Mouse (Mus musculus) spleen, adult 2 months (tissue): ENCODE data around the gene Nrp1. TPM values are rescaled to one million over a fixed set of nuclear protein-coding genes. Genes with fewer than 3 reads are reported as not detected.

Source experiments
- DNase-seq, 2 experiments: peaks; one replicate each; pipeline versions ENCODE4 v3.0.0 to v3.0.0-alpha.2; 2012 to 2021; ENCODE audit warnings: low spot score in 2 of 2, low read depth in 1 of 2
- H3K27ac ChIP-seq: fragments of 200-500 bp; 2 replicates; pipeline ENCODE4 v1.5.1; 2012; ENCODE audit warnings: low read length, inconsistent platforms; ENCODE audit not compliant: insufficient read depth
- H3K27me3 ChIP-seq: fragments of 200-500 bp; 2 replicates; pipeline ENCODE4 v1.6.1; 2012; ENCODE audit warnings: mild to moderate bottlenecking, moderate library complexity, low read length, inconsistent platforms; ENCODE audit not compliant: control insufficient read depth, insufficient read depth
- H3K36me3 ChIP-seq: fragments of 200-500 bp; 2 replicates; pipeline ENCODE4 v1.6.1; 2012; ENCODE audit warnings: mild to moderate bottlenecking, low read length, inconsistent platforms; ENCODE audit not compliant: control insufficient read depth, insufficient read depth
- H3K4me1 ChIP-seq: fragments of 200-500 bp; 2 replicates; pipeline ENCODE4 v1.6.1; 2011; ENCODE audit warnings: inconsistent platforms; ENCODE audit not compliant: control insufficient read depth, insufficient read depth, insufficient read length
- H3K4me3 ChIP-seq: fragments of 200-500 bp; 2 replicates; pipeline ENCODE4 v1.5.1; 2011; ENCODE audit warnings: mild to moderate bottlenecking, inconsistent platforms; ENCODE audit not compliant: insufficient read depth, insufficient read length; ENCODE audit errors: extremely low read depth
- CTCF ChIP-seq: fragments of 200-500 bp; IDR thresholded peaks from 2 replicates; pipeline ENCODE4 v1.5.1; 2011; ENCODE audit warnings: mild to moderate bottlenecking, inconsistent platforms; ENCODE audit not compliant: insufficient read depth, insufficient read length, insufficient replicate concordance; ENCODE audit errors: extremely low read depth
- POLR2A ChIP-seq: fragments of 200-500 bp; IDR thresholded peaks from 2 replicates; pipeline ENCODE4 v1.6.1; 2011; ENCODE audit warnings: low read depth, low read length, inconsistent platforms
- WGBS: fragments of 180-500 bp; shearing (Covaris S2); methylation state at CpG from one replicate; pipeline ENCODE4 v1.1.7; 2018; 5-methylcytosine and 5-hydroxymethylcytosine counted together
- polyA plus RNA-seq: library from polyadenylated mRNA; depleted of rRNA; stranded (reverse); fragments of >200 nt; gene quantifications from 2 replicates; pipeline ENCODE4 v1.2.3, GENCODE M21; 2012

The Nrp1 gene
- polyA plus RNA-seq, 1 experiment = 8.1 TPM

- DNase-seq = no peak
- TF ChIP-seq CTCF = no peak
- TF ChIP-seq POLR2A = no peak
These were observed 57.6 kb downstream of the Nrp1 start for GRCm38 (mm10) chr8:128415730-128416684.

GRCm38 (mm10) chr8:128416896-128417295 lies 58.5 kb downstream of the Nrp1 start:
- WGBS = 85% methylated on average over 2 of the region's 2 CpGs
- no peak overlapping the region for H3K4me3 ChIP-seq
- DNase-seq = no peak
- no peaks in the 10 kb centered on the region for H3K36me3 ChIP-seq
- no peaks in the 10 kb centered on the region for H3K27me3 ChIP-seq
- H3K4me1 ChIP-seq = no peaks in the 10 kb centered on the region
- TF ChIP-seq CTCF (no peak), POLR2A (no peak)
- H3K27ac ChIP-seq = no peak overlapping the region

More at GRCm38 (mm10) chr8:128415730-128416684, 57.6 kb downstream of the Nrp1 start:
- H3K4me3 ChIP-seq = no peak overlapping the region
- no peak overlapping the region for H3K27ac ChIP-seq
- WGBS = 70% methylated on average over 4 of the region's 4 CpGs
- H3K27me3 ChIP-seq = no peaks in the 10 kb centered on the region
- H3K36me3 ChIP-seq = no peaks in the 10 kb centered on the region
- H3K4me1 ChIP-seq = no peaks in the 10 kb centered on the region

- TF ChIP-seq POLR2A (no peak), CTCF (no peak)
- Histone ChIP-seq H3K36me3 (no peaks in the 10 kb centered on the region), H3K4me1 (no peaks in the 10 kb centered on the region), H3K4me3 (no peak overlapping the region), H3K27ac (no peak overlapping the region), H3K27me3 (no peaks in the 10 kb centered on the region)
- DNase-seq = no peak
- 80% methylated on average over 10 of the region's 10 CpGs for WGBS
These were observed 59.8 kb downstream of the Nrp1 start for GRCm38 (mm10) chr8:128417956-128418796.

- Histone ChIP-seq H3K27ac (no peak overlapping the region), H3K36me3 (no peaks in the 10 kb centered on the region), H3K4me1 (no peaks in the 10 kb centered on the region), H3K4me3 (no peak overlapping the region), H3K27me3 (no peaks in the 10 kb centered on the region)
- no peak for DNase-seq
- no peak for TF ChIP-seq POLR2A
- TF ChIP-seq CTCF = no peak
These were observed 61.6 kb downstream of the Nrp1 start for GRCm38 (mm10) chr8:128419984-128420383.

GRCm38 (mm10) chr8:128420402-128420801 lies 62.0 kb downstream of the Nrp1 start:
- TF ChIP-seq CTCF (no peak), POLR2A (no peak)
- Histone ChIP-seq H3K27me3 (no peaks in the 10 kb centered on the region), H3K4me3 (no peak overlapping the region), H3K36me3 (no peaks in the 10 kb centered on the region), H3K4me1 (no peaks in the 10 kb centered on the region), H3K27ac (no peak overlapping the region)
- WGBS = 89% methylated on average over 1 of the region's 1 CpGs
- DNase-seq = no peak

GRCm38 (mm10) chr8:128423813-128424212 lies 65.4 kb downstream of the Nrp1 start:
- no peak overlapping the region for H3K27ac ChIP-seq
- TF ChIP-seq POLR2A (no peak), CTCF (no peak)
- H3K4me1 ChIP-seq = no peaks in the 10 kb centered on the region
- H3K36me3 ChIP-seq = no peaks in the 10 kb centered on the region
- DNase-seq = no peak
- H3K27me3 ChIP-seq = no peaks in the 10 kb centered on the region
- H3K4me3 ChIP-seq = no peak overlapping the region
